Mouse (Mus musculus) T-helper 17 cell (primary cell): ENCODE measurements at regions not wholly inside any gene's neighbourhood (a gene's known extent, or its start where the extent isn't known, plus 50 kb on each side); places are given as distances from the start of the nearest gene placed in this dataset.

Experiments
- in situ Hi-C, 2 experiments: fragments of 300-600 bp; cut with MboI, MseI; formaldehyde crosslinking; loops; 1 replicate in 1 of 2; 2 replicates in 1 of 2; pipeline ENCODE4 v1.15.1; 2025; ENCODE audit warnings: high pct_unique_total_duplicates in 2 of 2

DNA sequence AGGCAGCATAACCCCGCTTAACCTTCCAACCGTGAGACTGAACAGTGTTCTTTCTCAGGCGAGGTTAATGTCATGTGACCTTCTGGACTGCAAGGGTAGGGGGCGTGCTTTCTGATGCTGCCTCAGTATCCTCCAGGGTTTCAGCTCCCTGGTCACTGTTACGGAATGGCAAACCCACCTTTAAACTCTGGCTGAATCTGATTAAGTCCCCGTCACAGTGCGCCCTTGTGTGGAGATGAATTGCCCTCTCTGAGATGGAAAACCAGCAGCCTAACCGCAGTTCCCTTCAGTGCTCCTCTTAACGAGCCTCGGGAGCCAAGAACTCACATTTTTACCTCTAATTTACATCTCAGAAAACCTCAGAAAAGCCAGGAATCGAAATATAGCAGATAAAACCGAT is 260.0 kb downstream of the Dact1 start:
- in situ Hi-C loops, result no loop called here

DNA sequence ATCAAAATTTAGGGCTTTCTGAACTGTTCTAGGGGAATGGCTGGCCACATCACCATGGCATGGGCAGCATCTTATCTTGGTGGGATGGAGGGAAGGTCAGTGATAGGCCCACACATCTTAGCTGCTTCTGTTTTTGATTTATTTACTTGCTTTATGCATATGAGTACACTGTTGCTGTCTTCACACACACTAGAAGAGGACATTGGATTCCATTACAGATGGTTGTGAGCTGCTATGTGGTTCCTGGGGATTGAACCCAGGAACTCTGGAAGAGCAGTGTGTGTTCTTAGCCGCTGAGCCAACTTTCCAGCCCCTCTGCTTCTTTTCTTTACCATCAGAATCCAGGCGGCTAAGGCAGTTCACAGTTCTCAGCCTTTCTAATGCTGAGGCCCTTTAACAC is 260.4 kb downstream of the Dact1 start:
- in situ Hi-C loops, result no loop called here

DNA sequence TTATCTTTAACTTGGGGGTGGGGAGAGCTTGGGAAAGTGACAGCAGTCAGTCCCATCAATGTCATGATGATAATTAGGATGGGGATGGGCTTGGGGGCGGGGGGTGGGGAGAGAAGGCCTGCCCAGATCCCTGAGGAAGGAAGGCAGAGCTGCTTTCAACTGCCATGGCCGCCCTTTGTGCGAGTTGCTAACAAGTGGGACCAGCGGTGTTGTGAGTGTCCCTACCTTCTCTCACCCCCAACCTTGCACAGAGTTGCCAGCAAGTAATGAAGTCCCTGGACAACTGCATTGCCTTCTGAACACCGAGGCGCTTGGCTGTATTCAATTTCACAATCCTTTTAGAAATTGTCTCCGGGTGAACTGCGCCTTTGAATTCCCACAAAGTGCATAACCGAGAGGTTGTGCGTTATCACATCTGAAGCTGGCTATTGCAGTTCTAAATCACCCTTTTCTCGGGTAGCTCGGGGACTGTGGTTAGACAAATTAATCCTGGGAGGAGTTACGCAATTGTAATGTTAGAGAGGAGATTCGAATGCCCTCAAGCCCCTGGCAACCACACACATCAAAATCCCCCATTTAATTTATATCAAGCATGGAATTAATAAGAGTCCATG is 257.9 kb upstream of the Daam1 start:
- in situ Hi-C loops, result no loop called here

DNA sequence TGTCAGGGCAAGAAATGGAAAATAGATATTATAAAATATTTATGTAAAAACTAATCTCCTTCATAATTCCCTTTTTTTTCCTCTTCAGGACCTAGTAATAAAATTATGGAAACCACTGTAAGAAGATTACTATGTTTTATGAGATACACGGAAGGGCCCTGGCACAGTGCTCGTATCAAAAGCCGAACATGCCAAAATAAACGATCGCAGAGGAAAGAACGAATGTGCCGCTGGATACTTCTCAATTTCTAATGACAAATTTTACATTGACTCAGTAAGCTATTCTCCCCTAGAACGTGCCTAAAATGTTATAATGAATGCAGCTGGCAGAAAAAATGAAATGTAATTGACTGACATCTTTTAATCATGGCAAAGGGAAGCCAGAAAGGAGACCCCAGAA is 257.4 kb upstream of the Daam1 start:
- in situ Hi-C loops, result no loop called here

DNA sequence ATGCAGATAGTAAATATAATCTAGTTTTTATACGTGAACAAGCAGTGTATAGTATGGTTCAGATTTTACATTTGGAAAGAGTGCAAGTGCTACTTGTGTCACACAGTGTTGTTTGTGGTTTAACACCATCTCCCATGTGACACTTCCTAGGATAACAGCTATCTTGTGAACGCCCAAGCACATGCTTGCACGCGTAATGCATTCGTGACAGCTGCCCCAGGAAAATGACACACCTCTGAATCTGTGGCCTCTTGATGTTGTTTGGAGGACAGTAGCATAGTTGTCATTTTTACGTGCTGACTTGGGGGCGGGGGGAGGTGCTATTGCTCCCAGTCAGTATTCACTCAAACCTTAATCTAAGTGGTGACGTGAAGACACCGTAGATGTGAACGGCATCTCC is 256.2 kb upstream of the Daam1 start:
- in situ Hi-C loops, result no loop called here

DNA sequence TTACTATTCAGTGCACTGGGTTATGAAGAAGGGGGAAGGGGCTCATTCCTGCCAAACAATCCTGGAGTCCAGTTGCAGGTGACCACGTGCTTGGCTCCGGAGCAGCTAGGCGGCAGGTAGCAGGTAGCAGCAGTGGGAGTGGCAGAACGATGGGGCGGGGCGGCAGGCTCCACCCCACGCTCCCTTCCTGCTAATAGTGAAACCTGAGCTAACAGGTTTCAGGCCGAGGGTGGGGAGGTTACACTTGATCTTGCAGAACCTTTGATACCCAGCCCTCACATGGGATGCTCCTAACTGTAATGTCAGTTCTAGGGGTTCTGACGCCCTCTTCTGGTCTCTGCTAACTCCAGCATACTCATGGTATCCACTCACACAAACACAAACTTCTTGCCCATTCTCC is 253.5 kb upstream of the Daam1 start:
- in situ Hi-C loops, result no loop called here

DNA sequence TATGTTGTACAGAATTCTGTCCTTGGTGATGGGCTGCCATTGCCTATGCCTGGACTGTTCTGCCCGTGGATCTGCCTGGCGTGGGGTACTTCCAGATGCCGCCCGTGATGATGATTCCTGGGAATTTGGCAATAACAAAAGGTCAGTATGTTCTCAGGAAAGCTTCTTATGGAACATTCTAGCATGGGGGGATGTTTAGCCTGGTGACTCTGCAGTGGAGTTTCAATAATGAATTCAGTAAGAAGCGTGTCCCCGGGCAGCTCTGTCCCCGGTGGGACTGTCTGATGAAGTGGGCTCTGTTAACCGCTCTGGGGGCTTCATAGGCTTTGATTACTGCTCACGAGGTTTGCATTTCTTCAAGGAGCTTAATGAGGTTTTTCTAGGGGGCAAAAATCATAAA is 252.9 kb upstream of the Daam1 start:
- in situ Hi-C loops, result no loop called here

DNA sequence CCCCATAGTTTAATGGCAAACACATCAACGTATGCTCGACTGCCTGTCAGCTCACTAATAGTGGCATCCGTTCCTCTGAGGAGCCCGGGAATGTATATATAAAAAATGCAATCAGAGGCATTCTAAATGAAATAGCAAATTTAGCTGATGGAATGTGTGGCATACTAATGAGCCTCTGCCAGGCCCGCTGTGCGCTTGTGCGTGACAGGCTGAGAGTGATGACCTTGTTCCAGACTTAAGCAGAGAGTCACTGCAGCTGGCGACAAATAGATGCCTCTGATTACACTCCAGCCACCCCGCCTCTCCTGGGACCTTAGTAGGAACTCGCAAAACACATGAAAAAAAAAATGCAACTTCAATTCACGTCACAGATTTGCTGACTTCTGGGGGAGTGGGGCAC is 252.0 kb upstream of the Daam1 start:
- in situ Hi-C loops, result no loop called here

DNA sequence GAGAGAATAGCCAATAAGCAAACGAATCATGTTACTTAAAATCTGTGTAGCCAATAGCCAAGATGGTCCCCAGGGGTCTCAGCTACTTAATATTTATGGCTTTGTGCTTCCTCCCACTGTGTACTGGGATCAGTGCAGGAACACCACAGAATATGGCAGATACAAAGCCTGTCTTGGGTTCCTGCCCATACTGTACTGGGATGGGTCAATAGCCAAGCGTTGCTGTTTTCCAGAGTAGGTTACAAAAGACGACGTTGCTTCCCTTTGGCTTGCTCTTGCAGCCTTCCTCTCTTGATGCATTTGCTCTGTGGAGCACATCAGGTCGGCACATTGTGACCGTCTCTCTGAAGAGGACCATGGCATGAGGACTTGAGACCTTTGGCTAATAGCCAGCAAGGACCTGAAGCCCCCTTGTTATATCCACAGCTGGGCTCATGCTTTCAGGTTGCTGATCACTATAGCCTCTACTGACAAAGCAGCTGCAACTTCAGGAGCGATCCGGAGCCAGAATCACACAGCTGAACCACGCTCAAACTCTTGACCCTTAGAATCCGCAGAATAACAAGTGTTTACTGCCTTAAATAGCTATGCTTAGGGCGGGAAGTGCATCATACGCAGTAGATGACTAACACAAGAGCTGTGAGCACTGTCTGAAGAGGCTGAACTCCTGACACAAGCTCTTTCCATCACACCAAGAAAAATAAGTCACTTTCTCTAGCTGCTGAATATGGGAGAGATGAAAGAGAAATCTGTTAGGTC is 250.2 kb upstream of the Daam1 start:
- in situ Hi-C loops, result no loop called here

DNA sequence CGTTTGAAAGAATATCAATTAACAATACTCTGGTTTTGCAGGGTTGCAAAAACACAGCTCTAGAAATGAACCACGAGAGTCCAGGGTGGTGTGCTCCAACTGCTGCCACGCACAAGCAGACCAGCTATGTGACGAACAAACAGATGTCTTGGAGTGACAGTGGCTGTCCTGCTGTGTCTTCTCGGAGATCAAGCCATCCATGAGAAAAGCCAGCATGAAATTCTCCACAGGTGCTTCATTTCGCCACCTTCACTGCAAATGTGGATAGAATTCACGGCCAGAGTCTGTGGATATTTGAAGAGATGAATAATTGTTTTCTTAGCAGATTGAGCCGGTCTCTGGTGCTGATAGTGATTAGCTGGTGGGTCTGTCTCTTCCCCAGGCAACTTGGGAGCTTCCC is 246.3 kb upstream of the Daam1 start:
- in situ Hi-C loops, result no loop called here

DNA sequence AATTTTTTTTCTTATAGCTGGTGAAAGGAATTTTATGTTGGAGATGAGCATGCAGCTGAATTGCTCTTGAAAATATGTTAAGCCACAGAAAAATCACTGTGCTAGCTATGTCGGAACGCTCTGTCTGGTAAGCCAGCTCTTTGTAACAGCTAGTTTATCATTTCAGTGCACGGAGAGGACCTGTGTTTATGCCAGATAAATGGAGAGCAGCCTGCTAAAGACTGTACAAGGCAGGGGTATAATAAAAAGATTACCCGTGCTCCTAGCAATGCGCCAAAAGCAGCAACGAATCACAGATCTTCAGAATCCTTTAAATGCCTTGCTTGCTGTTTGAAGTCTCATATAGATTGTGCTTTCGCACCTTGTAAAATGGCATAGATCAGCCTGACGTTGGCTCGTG is 232.2 kb upstream of the Daam1 start:
- in situ Hi-C loops, result no loop called here

DNA sequence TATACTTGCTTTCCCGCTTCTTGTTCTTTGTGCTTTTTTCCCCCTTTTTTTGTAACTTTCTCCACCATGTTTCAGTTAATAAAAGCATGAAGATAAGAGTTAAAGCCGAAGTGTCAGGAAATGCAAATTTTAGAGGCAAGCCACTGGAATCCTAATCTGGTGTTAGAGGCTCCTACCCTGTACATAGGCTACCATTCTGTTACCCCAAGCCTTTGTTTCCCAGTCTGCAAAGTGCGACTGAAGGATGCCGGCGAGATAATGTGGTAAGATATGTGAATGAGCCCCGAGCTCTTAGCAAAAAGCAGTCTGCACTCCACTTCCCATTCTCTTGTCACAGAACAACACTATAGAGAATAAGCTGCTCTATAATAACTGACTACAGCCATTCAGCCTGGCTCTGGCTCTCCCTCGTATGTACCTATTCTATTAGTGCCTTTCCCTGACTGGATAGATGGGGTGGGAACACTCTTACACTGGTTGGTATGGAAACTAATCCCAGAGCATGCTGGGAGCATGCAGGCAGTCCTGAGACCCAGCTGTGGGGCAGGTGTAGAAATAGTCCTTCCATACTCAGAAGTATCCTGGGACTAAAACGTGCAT is 229.7 kb upstream of the Daam1 start:
- in situ Hi-C loops, result no loop called here

DNA sequence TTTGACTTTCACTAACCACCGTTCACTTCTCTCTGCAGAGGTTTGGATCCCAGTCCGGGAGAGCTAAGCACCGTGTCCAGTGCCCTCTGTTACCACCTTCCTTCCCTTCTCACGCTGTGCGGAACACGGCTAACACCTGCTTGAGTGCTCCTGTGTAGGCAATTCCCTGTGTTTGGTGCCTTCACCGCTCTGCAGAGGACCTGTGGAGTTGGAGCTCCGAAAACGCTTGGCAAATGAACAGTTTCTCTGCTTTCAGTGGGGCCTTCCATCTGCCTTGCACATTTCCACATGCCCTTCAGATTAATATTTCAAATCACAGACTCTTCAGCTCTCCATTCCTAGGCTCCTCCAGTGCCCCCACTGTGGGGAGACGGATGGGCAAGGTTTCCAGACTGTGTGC is 227.7 kb upstream of the Daam1 start:
- in situ Hi-C loops, result no loop called here

DNA sequence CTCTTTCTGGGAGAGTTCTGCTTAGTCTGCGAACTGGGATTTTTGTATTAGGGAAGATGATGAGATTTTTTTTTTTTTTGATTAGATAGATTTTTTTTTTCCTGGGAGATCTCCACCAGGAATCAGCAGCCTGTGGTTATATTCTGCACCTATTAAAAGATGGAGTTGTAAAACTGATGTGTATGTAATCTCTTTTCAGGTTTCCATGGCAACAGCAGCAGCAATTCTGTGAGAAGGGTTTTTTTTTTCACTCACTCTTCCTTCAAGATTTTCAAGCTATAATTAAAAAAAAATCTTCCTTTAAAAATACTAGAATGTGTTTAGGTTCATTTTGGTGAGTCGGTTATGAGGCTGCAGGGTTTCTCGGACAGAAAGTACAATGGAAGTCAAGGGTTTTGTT is 224.5 kb upstream of the Daam1 start:
- in situ Hi-C loops, result no loop called here

DNA sequence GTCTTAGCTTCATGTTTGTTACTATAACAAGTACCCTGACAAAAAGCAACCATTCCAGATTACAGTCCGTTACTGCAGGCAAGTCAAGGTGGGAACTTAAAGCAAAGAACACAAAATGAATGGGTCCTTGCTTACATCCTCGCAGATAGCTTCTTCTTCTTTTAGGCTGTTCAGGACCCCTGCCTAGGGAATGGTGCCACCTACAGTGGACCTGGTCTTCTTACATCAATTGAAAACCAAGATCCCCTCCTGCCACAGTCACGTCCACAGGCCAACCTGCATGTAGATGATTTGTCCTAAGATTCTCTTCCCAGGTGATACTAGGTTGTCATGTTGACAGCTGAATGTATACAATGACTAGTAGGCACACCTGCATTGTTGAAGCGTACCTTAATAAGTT is 222.9 kb upstream of the Daam1 start:
- in situ Hi-C loops, result no loop called here

DNA sequence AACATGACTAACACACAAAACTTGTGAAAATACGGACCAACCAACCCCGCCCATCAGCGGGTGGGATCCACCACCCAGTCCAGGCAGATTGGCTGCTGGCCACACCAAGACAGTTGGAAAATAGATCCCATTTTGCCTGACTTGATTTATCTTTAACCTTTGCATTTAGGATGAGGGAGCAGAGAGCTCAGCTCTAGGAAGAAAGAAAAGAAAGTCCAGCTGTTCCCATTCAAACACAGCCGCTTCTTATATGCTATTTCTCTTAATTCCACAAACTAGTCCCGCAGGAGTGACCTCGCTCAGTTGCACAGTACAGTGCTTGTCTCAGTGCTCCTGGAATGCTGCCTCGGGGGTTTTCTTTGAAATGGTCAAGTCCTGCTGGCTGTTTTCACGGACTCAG is 217.6 kb upstream of the Daam1 start:
- in situ Hi-C loops, result no loop called here

DNA sequence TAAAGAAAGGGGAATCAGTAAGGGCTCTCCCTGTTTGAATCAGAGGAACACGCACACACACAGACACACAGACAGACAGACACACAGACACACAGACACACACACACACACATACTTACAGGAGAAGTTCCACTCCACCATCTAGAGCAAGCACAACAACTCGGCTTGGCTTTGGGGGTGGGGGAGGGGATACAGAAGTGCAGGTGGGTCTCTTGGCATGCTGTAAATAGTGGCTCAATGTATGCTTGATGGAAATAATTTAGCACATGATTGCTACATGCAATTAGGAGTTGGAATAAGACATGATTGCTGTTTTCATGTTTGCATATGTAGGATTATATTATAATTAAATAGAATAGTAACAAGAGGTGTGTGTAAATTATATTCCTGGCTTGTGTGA is 215.9 kb upstream of the Daam1 start:
- in situ Hi-C loops, result no loop called here

DNA sequence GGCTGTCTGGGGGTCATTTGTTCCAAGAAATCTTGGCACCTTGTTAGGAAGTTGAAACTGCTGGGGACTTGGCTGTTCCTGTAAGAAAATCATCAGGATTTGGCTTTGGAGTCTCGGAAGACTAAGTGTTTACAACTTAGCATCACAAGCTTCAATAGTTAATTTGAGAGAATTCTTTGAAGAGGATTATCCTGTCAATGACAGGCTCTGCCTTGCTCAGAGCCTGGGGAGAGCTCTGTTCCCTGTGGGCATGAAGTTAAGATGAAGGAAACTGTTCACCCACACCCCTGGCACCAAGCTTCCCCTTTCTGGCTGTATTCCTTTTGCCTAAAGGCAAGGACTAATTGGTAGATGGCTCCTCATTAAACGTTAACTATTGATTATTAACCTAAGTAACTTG is 215.5 kb upstream of the Daam1 start:
- in situ Hi-C loops, result no loop called here

DNA sequence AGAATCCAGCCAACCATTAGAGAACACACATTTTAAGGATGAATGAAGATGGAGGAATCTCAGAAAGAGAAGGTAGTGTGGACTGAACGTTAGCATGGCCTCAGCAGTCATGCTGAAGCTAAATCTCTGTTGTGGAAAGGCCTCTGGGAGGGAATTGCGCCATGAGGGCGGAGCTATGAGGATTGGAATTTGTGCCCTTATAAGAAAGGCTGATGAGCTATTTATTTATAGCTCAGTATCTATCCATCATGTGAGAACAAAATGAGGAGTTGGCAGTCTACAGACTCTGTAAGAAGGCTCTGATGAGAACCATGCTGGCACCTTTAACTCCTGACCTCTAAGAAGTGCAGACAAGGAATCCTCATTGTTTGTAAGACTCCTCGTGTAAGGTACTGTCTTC is 214.8 kb upstream of the Daam1 start:
- in situ Hi-C loops, result no loop called here

DNA sequence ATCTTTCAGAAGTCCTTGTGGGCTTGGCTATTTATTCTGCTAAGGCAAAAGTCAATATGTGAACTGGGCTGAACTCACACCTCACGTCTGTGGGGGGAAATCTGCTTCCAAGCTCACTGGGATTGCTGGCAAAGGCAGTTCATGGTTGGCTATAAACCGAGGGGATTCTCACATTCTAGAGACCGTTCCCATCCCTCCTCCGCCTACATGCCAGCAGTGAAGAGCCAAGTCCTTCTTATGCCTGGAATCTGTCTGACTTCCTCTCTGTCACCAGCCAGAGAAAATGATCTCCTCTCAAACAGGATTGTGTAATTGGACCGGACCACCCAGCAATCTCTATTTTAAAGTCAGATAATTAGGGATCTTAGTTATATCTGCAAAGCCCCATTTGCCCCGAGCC is 212.4 kb upstream of the Daam1 start:
- in situ Hi-C loops, result no loop called here

DNA sequence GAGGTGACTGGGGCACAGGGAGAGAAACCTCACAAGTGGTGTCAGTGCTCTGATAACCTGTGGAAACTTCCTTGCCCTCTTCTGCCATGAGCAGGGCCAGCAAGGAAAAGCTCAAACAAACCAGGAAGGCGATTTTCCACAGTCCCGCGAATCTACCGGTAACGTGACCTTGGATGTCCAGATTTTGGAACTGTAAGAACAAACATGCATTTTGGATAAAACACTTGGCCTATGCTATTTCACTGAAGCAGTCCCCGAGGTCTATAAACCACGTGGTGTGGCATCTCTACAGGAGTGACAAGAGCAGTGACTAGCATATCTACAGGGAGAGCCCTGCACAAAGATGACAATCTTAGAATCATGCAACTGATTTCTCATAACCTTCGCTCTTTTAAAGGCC is 211.9 kb upstream of the Daam1 start:
- in situ Hi-C loops, result no loop called here

DNA sequence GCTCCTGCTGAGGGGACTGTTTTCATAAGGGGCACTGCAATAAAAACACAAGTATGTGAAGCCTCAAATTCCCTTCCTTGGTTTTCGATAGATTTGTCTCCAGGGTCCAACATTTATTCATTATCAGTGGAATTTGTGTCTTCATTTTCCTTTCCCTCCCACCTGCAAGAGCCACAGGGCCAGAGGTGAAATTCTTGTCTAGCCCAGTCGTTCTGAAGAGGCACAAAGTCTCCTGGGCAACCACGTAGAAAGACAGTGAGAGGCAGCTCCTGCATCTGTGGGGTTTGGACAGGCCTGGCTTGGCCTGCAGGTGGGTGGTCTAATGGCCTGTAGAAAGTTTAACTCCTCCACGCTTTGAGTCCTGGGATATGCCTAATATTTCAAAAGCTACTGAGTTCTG is 211.3 kb upstream of the Daam1 start:
- in situ Hi-C loops, result no loop called here

DNA sequence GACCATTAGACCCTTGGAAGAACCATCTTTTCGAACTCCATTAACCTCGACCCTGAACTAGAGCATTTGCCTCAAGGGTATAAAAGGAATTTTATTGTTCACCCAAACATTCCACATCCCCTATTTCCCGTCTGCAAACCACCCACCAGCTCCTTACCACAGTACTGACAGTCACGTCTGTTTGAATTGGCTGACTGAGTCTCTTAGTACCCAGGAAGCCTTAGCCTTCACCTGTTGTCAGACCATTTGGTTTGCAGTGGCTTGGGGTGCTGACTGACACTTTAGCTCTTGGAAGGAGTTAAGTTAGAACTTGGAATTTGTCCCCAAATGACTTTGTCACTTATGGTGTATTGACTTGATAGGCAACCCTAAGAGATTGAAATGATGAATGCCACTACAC is 209.3 kb upstream of the Daam1 start:
- in situ Hi-C loops, result no loop called here
